Mouse (Mus musculus): ENCODE measurements around the gene Snrpd3.
A peak's percentile ranks its signal among the peaks of the same experiment; 100 is the strongest.

Gene Snrpd3

DNA sequence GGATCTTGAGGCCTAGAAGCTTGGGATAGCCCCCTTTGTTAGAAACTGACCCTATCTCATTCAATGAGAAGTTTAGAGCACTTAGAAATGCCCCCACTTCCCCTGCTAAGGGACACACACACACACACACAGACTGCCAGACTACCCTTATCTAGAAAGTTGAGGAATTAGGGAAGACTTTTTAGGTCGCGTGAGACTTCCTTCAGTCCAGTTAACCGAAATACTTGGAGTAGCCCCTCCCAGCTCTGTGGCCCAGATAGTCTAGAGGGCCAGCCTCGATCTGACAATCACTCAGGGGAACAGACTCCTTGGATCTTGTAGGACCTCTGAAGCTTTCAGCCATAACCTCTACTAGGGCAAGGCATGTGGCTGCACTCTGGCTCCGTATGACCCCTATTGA, 50.7 kb downstream of the Snrpd3 start:
- DNase-seq (ENCODE audit: low spot score): no peak

- no peak for DNase-seq (ENCODE audit: low spot score)
Measured at GRCm38 (mm10) chr10:75568441-75568840, 51.1 kb downstream of the Snrpd3 start.

DNA sequence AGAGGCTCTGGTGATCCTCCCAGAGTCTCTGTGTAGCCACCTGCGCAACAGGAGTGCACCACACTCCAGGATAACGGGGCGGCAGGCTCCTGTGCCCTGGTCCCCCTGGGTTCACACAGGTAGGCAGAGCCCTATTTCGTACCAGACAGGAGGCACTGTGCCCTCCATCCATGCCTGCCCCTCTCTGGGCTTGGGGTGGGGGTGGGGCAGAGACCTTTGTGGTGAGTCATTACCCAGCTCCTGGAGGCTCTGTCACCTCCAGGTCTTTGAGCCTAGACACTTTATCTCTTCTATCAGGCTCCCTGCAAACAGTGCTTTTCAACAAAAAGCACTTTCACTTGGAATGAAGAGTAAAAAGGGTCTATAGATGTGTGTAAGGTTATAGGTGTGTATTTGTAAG, 51.5 kb downstream of the Snrpd3 start:
- no peak for DNase-seq (ENCODE audit: low spot score)

DNA sequence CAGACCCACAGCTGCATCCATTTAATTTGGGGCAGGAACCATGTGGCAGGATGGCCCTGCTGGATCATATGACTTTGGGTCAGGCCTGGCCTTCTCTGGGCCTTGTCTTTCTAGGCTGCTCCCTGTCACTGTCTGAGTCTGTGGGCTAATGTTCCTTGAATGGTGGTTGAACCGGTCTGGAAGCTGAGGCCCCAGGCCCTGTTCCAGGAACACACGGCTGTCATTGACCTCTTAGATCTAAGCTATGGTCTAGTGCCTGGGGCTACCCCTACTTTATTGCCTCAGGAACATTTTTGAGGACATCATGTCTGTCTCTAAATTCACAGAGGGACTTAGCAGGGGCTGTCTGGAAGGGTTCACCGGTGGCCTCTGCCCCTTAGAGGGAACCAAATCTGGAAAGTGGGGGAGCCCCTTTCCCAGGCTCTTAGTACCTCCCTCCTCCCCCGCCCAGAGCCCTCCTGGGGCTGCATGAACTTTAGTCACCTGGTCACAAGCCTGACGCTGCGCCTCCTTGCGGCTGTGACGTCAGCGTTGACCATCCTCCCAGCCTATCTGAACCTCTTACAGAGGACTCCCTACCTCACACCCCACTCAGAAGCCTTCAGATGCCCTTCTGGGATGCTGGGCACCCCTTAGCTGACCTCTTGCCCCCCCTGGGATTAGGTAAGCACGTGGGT, 53.8 kb downstream of the Snrpd3 start:
- DNase-seq (ENCODE audit: low spot score): no peak

GRCm38 (mm10) chr10:75571937-75572336, 54.6 kb downstream of the Snrpd3 start:
- DNase-seq (ENCODE audit: low spot score): no peak

DNA sequence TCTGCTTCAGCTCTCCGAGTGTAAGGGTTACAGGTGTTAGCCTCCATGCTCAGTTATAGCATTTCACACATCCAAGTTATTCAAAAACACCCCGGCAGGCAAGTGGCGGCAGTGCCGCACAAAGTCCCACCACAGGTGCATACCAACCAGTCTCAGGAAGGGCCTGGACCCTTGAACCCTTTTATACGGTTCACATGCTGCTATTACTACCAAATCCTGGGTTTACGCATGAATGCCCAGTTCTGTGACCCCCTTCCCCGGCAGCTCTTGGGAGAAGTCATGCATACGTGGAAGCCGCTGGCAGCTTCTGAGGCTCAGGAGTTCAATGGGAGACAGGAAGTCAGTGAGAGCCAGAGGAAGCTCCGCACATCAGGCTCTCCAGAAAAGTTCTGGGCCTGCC, 55.8 kb downstream of the Snrpd3 start:
- no peak for DNase-seq (ENCODE audit: low spot score)

GRCm38 (mm10) chr10:75573965-75574364, 56.6 kb downstream of the Snrpd3 start:
- DNase-seq (ENCODE audit: low spot score): no peak

GRCm38 (mm10) chr10:75579129-75579528, 61.8 kb downstream of the Snrpd3 start:
- no peak for DNase-seq (ENCODE audit: low spot score)

DNA sequence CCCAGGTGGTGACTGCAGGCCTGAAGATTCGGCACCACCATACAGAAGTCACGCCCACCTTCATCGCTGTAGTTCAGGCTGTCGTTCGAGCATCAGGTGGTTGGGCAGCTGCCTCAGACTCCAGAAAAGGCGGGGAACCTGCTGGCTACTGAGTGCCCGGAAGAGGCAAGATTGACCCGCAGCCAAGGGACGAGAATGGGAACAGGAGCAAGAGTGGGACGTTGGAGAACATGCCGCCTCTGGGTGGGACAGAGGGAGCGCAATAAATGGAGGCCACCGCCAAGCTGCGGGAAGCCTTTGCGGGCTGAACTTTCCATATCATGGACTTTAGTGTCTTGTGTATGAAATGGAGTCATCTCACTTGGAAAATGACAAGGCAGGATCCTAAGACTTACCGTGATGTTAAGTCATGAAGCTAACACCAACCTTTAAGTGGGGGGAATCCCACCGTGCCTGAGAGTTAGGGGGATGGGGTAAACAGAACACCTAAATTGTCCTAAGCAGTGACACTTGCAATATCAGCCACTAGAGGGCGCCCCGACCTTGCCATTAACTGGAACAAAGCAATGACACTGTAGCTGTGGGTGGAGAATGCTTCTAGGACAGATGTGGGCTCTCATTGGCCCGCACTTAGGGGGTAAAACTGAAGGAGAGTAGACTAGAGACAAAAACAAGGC, 68.7 kb downstream of the Snrpd3 start:
- peak; percentile 73 for DNase-seq (ENCODE audit: low spot score)

- DNase-seq (ENCODE audit: low spot score): no peak
Measured at GRCm38 (mm10) chr10:75586553-75586879, 69.2 kb downstream of the Snrpd3 start.

Measured in spleen, adult 12 weeks (tissue).